ENCODE assay signal across 20 mouse cellular contexts in genomic region chr1:193735949-193736518, GRCm38 (mm10).
"Had no signal": no experiment of that assay in that cellular context is flagged by ENCODE, and none has a peak within 500 bp of the region (broad histone marks: within the 10 kb centered on the region; RNA-seq: fewer than 3 reads in every experiment).

No protein-coding gene starts in this region.

- H3K36me3 ChIP-seq: intestine, embryonic 15.5 days; limb, embryonic 12.5 days; limb, embryonic 15.5 days; midbrain, embryonic 13.5 days; stomach, embryonic 15.5 days had no signal

- H3K27me3 ChIP-seq: intestine, embryonic 15.5 days; limb, embryonic 12.5 days; limb, embryonic 15.5 days; midbrain, embryonic 13.5 days; stomach, embryonic 15.5 days had no signal

- DNase-seq: kidney, adult 11 months; kidney, postnatal 36 days; layer of hippocampus, adult 9-11 months; liver, postnatal 0 days; lung, embryonic 14.5 days; right cerebral cortex, postnatal 25 days; spleen, adult 18-20 months; thymus, adult 18-20 months; thymus, postnatal 36 days had no signal

- H3K4me3 ChIP-seq: intestine, embryonic 15.5 days; limb, embryonic 12.5 days; limb, embryonic 15.5 days; midbrain, embryonic 13.5 days; stomach, embryonic 15.5 days had no signal

- ATAC-seq: intestine, embryonic 15.5 days; liver, postnatal 0 days; lung, postnatal 0 days; midbrain, embryonic 13.5 days; midbrain, embryonic 16.5 days had no signal

- H3K9me3 ChIP-seq: intestine, embryonic 15.5 days; limb, embryonic 12.5 days; limb, embryonic 15.5 days; midbrain, embryonic 13.5 days; stomach, embryonic 15.5 days had no signal

- H3K4me1 ChIP-seq: intestine, embryonic 15.5 days; limb, embryonic 12.5 days; limb, embryonic 15.5 days; stomach, embryonic 15.5 days had no signal

- H3K9ac ChIP-seq: intestine, embryonic 15.5 days; limb, embryonic 12.5 days; limb, embryonic 15.5 days; liver, embryonic 14.5 days; liver, postnatal 0 days; lung, embryonic 14.5 days; midbrain, embryonic 13.5 days; stomach, embryonic 15.5 days had no signal

- H3K4me2 ChIP-seq: intestine, embryonic 15.5 days; limb, embryonic 12.5 days; limb, embryonic 15.5 days; liver, embryonic 11.5 days; lung, embryonic 14.5 days; midbrain, embryonic 13.5 days; stomach, embryonic 15.5 days had no signal

- H3K27ac ChIP-seq: intestine, embryonic 15.5 days; kidney, postnatal 0 days; limb, embryonic 12.5 days; limb, embryonic 15.5 days; liver, embryonic 14.5 days; macrophage; midbrain, embryonic 13.5 days; stomach, embryonic 15.5 days had no signal
